Mouse (Mus musculus) midbrain, embryonic 11.5 days (tissue): Measurements from ENCODE around the gene Esrp2. TPM values are rescaled to one million over a fixed set of nuclear protein-coding genes. Genes with fewer than 3 reads are reported as not detected.

Source experiments
- ATAC-seq: fragments of 200-750 bp; cut with Nextera tagmentation; 2 replicates; pipeline ENCODE4 v1.8.0; 2017; ENCODE audit warnings: moderate TSS enrichment, moderate library complexity; ENCODE audit not compliant: low FRiP score
- DNase-seq: peaks from one replicate; pipeline ENCODE4 v3.0.0; 2015; ENCODE audit warnings: low spot score; ENCODE audit errors: missing footprints
- H3K27ac ChIP-seq: fragments of 300-500 bp; sonication (generic); 2 replicates; pipeline ENCODE4 v1.5.1; 2014; ENCODE audit warnings: low read depth, low read length
- H3K27me3 ChIP-seq: fragments of 300-500 bp; sonication (generic); 2 replicates; pipeline ENCODE4 v1.6.1; 2014; ENCODE audit warnings: mild to moderate bottlenecking, low read length, moderate library complexity, mixed read lengths; ENCODE audit not compliant: control insufficient read depth, insufficient read depth
- H3K36me3 ChIP-seq: fragments of 300-500 bp; sonication (generic); 2 replicates; pipeline ENCODE4 v1.6.1; 2014; ENCODE audit warnings: mild to moderate bottlenecking, low read length, moderate library complexity, mixed read lengths; ENCODE audit not compliant: control insufficient read depth, insufficient read depth
- H3K4me1 ChIP-seq: fragments of 300-500 bp; sonication (generic); 2 replicates; pipeline ENCODE4 v1.6.1; 2014; ENCODE audit warnings: low read length; ENCODE audit not compliant: control insufficient read depth, insufficient read depth
- H3K4me2 ChIP-seq: fragments of 300-500 bp; sonication (generic); 2 replicates; pipeline ENCODE4 v1.6.1; 2014; ENCODE audit warnings: mild to moderate bottlenecking, moderate library complexity
- H3K4me3 ChIP-seq: fragments of 300-500 bp; sonication (generic); 2 replicates; pipeline ENCODE4 v1.5.1; 2014; ENCODE audit warnings: low read depth, low read length
- H3K9ac ChIP-seq: fragments of 300-500 bp; sonication (generic); 2 replicates; pipeline ENCODE4 v1.6.1; 2014; ENCODE audit warnings: low read length
- H3K9me3 ChIP-seq: fragments of 300-500 bp; sonication (generic); 2 replicates; pipeline ENCODE4 v1.6.1; 2016; ENCODE audit warnings: low read length; ENCODE audit not compliant: control insufficient read depth
- WGBS: fragments of 180-500 bp; shearing (Covaris S2); extraction: QIAGEN DNeasy Blood & Tissue Kit; methylation state at CpG from one replicate; pipeline ENCODE4 v1.1.7; 2014; 5-methylcytosine and 5-hydroxymethylcytosine counted together
- polyA plus RNA-seq: library from polyadenylated mRNA; unstranded; fragments of >200 nt; fragmentation: Nextera tagmentation; extraction: Ambion mirVana; gene quantifications from 2 replicates; pipeline ENCODE4 v1.2.1, GENCODE M21; 2014

The Esrp2 gene
- polyA plus RNA-seq, 1 experiment from 2014 or later, result 0.89 TPM

DNA sequence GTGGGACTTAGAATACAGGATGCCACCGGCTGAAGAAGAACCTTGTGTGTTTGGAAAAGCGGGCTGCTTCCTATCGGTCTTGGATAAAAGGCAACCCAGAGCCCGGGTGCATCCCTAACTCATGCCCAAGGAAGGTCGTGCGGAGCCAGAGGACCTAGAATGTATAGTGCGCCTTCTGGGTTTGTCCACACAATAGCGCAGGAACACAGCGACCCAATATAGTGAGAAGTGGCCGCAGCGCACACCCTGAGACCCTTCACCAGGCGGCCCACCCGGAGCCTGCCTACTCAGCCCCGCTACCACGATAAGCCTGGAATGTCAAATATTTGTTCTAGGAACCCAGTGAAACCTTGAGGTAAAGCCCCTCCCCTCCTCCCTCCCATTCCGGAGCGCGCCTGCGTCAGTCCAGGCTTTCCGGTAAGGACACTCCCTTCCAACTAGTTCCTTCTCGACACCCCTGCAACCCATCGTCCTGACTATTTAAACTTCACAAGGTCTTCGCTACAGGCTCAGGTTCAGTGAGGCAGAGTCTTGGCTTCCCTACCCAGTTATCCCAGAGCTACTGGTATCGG lies 1.2 kb upstream of the Esrp2 start:
- Histone ChIP-seq H3K9me3 (no peaks in the 10 kb centered on the region), H3K9ac (peak overlapping the region; percentile 28), H3K4me3 (peak overlapping the region; percentile 38), H3K4me2 (peak overlapping the region; percentile 69), H3K36me3 (no peaks in the 10 kb centered on the region), H3K27ac (no peak overlapping the region), H3K27me3 (peaks cover 51% of the 10 kb centered on the region), H3K4me1 (peaks cover 17% of the 10 kb centered on the region)
- WGBS, result 1% methylated on average over 24 of the region's 24 CpGs
- peak; percentile 19; the same call in 1 of the 2 replicates for ATAC-seq
- peak; percentile 94 for DNase-seq

DNA sequence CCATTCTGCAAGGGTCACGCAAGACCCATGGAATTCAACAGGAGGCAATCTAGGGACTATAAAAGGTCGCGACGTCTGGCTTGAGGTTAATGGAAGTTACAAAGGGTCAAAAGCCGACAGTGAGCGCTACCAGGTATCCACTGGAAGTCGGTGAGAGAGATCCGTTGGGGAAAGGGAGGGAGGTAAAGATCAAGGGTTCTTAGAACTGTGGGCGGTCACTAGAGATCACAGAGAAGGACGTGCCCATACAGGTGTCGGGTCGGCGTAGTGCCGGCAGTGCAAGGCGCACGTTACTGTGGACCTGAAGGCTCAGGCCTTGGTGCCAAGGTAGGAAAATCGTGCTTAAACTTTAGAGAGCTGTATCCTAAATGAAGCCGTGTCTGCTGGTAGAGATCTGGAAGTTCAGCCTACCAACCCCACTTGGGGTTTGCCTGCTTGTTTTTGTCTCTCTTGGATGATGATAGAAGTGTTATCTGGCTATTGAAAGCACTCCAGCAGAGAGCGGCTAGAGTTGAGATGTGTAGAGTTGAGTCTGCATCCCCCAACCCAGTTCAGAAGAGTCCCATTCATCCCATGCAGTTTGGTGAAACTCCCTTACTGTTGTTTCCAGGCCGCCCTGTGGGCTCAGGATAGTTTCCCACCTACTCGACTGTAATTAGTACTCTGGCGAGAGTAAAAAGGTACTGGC lies 588 bp upstream of the Esrp2 start:
- 2% methylated on average over 22 of the region's 22 CpGs for WGBS
- peak overlapping the region; percentile 69 for H3K4me2 ChIP-seq
- H3K4me1 ChIP-seq, result peaks cover 17% of the 10 kb centered on the region
- DNase-seq (peak; percentile 94), ATAC-seq (no peak)
- no peaks in the 10 kb centered on the region for H3K36me3 ChIP-seq
- H3K9me3 ChIP-seq, result no peaks in the 10 kb centered on the region
- H3K9ac ChIP-seq, result no peak overlapping the region; the same call in 1 of the 2 replicates
- H3K4me3 ChIP-seq, result peak overlapping the region; percentile 38
- no peak overlapping the region for H3K27ac ChIP-seq
- H3K27me3 ChIP-seq, result peaks cover 51% of the 10 kb centered on the region

DNA sequence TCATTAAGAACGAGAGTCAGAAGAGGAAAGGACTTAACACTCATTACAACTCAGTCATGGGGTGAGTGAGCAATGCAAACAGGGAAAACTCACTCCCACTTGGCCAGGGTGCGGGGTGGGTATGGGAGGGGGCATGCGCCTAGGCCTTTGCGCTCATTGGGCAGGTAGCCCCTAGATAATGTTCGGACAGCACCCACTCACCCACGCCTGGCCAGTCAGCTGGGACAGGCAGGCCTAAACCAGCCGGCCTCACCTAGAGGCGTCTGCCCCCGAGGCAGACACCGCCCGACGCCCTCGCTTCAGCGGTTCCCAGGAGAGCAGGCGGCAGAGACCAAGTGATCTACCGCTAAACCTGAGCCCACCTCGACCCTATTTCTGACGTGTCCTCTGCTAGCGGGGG lies 1.1 kb downstream of the Esrp2 start:
- DNase-seq, result peak; percentile 90
- H3K4me2 ChIP-seq, result peak overlapping the region; percentile 69; the same call in 1 of the 2 replicates

DNA sequence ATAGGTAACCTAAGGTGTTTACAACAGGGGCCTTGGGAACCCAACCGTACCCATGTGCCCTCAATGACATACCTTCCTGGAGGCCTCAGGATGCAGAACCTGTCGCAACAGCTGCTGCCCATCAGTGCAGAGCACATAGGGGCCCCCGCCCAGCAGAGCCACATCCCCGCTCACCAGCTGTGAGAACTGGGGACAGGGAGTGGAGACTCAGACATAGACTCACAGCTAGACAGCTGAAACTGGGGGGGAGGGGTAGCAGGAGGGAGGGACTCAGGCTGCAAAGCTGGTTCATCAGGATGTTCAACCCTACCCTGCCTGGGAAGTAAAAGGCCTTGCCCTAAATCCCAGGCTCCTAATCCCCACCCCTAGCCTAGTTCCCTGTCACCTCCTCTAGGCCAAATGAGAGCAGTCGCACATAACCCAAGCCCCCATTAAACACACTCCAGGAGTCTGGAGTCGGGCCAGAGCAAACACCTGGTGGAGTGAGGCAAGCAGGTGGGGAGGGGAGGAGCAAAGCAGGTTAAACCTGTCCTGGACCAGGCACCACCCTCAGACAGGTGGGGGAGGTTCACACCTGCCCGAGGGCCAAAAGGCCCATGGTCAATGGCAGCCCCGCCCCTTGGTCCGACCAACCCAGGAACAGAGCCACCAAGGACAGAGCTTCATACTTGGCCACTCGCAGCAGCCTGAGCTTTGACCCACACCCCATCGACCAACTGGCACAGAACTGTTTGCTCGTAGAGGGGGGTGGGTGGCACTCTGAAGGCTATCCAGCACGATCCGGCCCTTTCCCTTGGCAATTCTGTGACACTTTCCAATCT lies 1.8 kb downstream of the Esrp2 start:
- no peaks in the 10 kb centered on the region for H3K36me3 ChIP-seq
- 28% methylated on average over 14 of the region's 14 CpGs for WGBS
- H3K9me3 ChIP-seq, result no peaks in the 10 kb centered on the region
- ATAC-seq, result no peak
- H3K27ac ChIP-seq, result no peak overlapping the region
- H3K4me3 ChIP-seq, result no peak overlapping the region
- peaks cover 17% of the 10 kb centered on the region for H3K4me1 ChIP-seq
- no peak overlapping the region for H3K4me2 ChIP-seq
- no peak for DNase-seq
- peaks cover 51% of the 10 kb centered on the region for H3K27me3 ChIP-seq
- no peak overlapping the region for H3K9ac ChIP-seq

More for the DNA sequence above, 1.1 kb downstream of the Esrp2 start:
- H3K9ac ChIP-seq, result no peak overlapping the region
- peaks cover 17% of the 10 kb centered on the region for H3K4me1 ChIP-seq
- no peak for ATAC-seq
- peaks cover 51% of the 10 kb centered on the region for H3K27me3 ChIP-seq
- no peaks in the 10 kb centered on the region for H3K36me3 ChIP-seq
- 6% methylated on average over 19 of the region's 19 CpGs for WGBS
- 0 out of 2 replicates have a peak overlapping the region, but pooled peaks have one; percentile 36 for H3K4me3 ChIP-seq
- H3K9me3 ChIP-seq, result no peaks in the 10 kb centered on the region
- no peak overlapping the region for H3K27ac ChIP-seq

DNA sequence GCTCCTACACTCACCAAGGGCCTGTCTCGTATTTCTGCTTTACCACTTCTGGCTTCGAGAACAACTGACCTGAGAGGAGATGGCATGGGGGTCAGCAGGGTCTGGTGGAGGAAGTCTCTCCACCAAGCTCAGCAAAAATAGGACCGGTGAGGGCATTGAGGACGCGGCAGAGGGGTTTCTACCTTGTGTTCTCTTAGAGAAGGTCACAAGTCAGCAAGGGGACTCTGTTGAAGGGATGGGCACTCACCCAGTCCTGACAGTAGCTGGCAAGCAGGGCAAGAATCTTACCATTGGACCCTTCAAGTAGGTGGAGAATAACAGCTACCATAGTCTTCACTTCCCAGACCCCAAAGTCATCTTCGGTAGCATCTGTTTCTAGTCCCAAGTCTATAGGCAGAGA lies 2.8 kb downstream of the Esrp2 start:
- H3K4me2 ChIP-seq, result no peak overlapping the region
- H3K4me3 ChIP-seq, result no peak overlapping the region
- no peak overlapping the region for H3K9ac ChIP-seq
- ATAC-seq (no peak), DNase-seq (no peak)
- H3K27ac ChIP-seq, result no peak overlapping the region
- H3K4me1 ChIP-seq, result peaks cover 17% of the 10 kb centered on the region
- H3K27me3 ChIP-seq, result peaks cover 51% of the 10 kb centered on the region
- H3K36me3 ChIP-seq, result peaks cover 5% of the 10 kb centered on the region; the same call in 1 of the 2 replicates
- 86% methylated on average over 6 of the region's 6 CpGs for WGBS
- no peaks in the 10 kb centered on the region for H3K9me3 ChIP-seq

GRCm38 (mm10) chr8:106133526-106133925 lies 3.2 kb downstream of the Esrp2 start:
- WGBS, result 72% methylated on average over 13 of the region's 13 CpGs
- ATAC-seq (no peak), DNase-seq (no peak)
- peaks cover 17% of the 10 kb centered on the region for H3K4me1 ChIP-seq
- no peak overlapping the region for H3K9ac ChIP-seq
- H3K27ac ChIP-seq, result no peak overlapping the region
- H3K4me3 ChIP-seq, result no peak overlapping the region
- H3K27me3 ChIP-seq, result peaks cover 46% of the 10 kb centered on the region
- no peaks in the 10 kb centered on the region for H3K9me3 ChIP-seq
- H3K4me2 ChIP-seq, result no peak overlapping the region
- H3K36me3 ChIP-seq, result peaks cover 9% of the 10 kb centered on the region; the same call in 1 of the 2 replicates

DNA sequence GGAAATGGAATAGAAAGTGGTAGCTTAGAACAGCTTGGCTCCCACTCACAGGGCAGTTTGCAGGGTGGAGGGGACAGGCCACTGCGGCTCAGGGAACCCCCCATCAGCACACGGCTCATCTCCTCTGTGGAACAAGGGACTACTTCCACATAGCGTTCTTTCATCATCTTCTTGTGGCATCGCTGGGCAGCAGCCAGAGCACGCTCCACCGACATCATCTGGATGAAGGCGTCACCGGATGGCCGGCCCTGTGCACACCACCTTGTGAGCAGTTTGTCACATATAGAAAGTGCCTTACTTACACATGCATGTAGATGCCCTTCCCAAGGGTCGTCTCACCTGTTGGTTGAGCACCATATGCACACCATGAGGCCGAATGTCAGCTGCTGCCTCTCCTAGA lies 4.4 kb downstream of the Esrp2 start:
- no peaks in the 10 kb centered on the region for H3K9me3 ChIP-seq
- ATAC-seq (no peak), DNase-seq (no peak)
- no peak overlapping the region for H3K4me2 ChIP-seq
- H3K9ac ChIP-seq, result no peak overlapping the region
- 93% methylated on average over 11 of the region's 11 CpGs for WGBS
- peaks cover 12% of the 10 kb centered on the region; the same call in 1 of the 2 replicates for H3K36me3 ChIP-seq
- no peak overlapping the region for H3K27ac ChIP-seq
- peaks cover 35% of the 10 kb centered on the region for H3K27me3 ChIP-seq
- H3K4me3 ChIP-seq, result no peak overlapping the region
- peaks cover 14% of the 10 kb centered on the region for H3K4me1 ChIP-seq

DNA sequence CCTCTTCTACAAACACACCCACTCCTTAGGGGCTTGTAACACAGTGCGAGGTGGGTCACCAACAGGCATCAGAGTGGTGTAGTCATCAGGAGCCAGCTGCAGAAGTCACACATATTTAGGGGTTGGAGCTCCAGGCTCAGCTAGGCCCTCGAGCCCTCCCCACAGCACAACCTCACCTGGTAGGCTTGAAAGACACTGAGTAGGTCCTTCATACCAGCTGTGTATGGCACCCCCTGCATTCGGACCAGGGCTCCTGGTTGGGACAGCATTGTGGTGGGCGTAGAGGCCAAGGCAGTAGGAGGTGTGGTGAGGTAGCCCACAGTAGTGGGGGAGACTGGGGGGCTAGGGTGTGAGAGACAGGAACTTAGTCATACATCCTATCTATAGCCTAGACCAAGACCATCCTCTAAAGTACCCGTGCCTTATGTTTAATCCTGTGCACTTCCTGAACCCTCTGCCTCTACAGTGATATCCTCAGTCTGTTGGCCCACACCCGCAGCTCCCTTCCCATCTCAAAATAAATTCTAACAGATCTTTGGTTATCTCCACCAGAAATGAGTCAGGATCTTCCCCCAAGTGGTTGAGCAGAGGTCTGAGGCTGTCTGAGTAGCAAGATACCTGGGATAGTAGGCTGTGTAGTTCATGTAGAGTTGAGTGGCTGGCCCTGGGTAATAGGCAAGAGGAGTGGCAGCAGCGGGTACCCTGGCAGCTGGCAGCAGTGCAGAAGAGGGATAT lies 5.1 kb downstream of the Esrp2 start:
- Histone ChIP-seq H3K4me2 (no peak overlapping the region), H3K9ac (no peak overlapping the region), H3K27ac (no peak overlapping the region), H3K27me3 (peaks cover 28% of the 10 kb centered on the region), H3K36me3 (peaks cover 12% of the 10 kb centered on the region; the same call in 1 of the 2 replicates), H3K4me3 (no peak overlapping the region), H3K4me1 (peaks cover 7% of the 10 kb centered on the region), H3K9me3 (no peaks in the 10 kb centered on the region)
- no peak for DNase-seq
- WGBS, result 95% methylated on average over 7 of the region's 7 CpGs
- no peak for ATAC-seq
